ENCODE assay signal across 8 mouse cellular contexts in the genomic region with DNA sequence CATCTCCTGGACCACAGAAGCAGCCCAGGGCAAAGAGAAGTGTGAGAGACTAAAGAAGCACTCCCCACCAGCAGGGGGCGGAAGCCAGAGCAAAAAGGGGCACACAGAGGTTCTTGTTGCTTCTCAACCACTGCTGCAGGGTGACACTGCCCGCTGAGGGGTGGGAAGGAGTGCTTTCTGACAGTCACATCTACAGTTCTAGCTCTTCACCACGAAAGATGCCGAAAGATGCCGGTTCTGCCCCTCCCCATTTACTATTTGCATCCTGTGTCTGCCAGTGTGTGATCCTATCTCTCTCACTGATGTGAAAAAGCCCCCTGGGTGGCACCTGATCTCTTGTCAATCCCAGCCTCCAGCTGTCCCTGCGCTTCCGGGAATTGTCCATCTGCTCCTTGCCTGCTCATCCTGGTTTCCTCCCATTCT.
DNase-seq lines count a peak whose midpoint lies in the region; ATAC-seq lines count a peak whose summit lies in the region.

No protein-coding gene starts in this region.

- H3K36me3 ChIP-seq in hindbrain, embryonic 10.5 days = no peaks in the 10 kb centered on the region
- H3K36me3 ChIP-seq in hindbrain, embryonic 12.5 days = no peaks in the 10 kb centered on the region
- H3K36me3 ChIP-seq in embryonic facial prominence, embryonic 12.5 days = no peaks in the 10 kb centered on the region

- no peaks in the 10 kb centered on the region for H3K27me3 ChIP-seq in hindbrain, embryonic 10.5 days (ENCODE audit: insufficient read depth, poor library complexity, severe bottlenecking)
- no peaks in the 10 kb centered on the region for H3K27me3 ChIP-seq in hindbrain, embryonic 12.5 days
- 0 out of 2 replicates have a peak, but pooled peaks cover 3% of the 10 kb centered on the region for H3K27me3 ChIP-seq in embryonic facial prominence, embryonic 12.5 days

- no peak overlapping the region for H3K4me2 ChIP-seq in hindbrain, embryonic 12.5 days (replicated peaks)
- H3K4me2 ChIP-seq in embryonic facial prominence, embryonic 12.5 days (replicated peaks) = no peak overlapping the region

- no peak overlapping the region for H3K4me3 ChIP-seq in hindbrain, embryonic 10.5 days
- H3K4me3 ChIP-seq in hindbrain, embryonic 12.5 days = no peak overlapping the region
- no peak overlapping the region for H3K4me3 ChIP-seq in embryonic facial prominence, embryonic 12.5 days

- H3K9ac ChIP-seq in hindbrain, embryonic 12.5 days = no peak overlapping the region
- no peak overlapping the region for H3K9ac ChIP-seq in embryonic facial prominence, embryonic 12.5 days

- peaks cover 14% of the 10 kb centered on the region for H3K4me1 ChIP-seq in hindbrain, embryonic 10.5 days (replicated peaks)
- peaks cover 8% of the 10 kb centered on the region; the same call in 1 of the 2 replicates for H3K4me1 ChIP-seq in hindbrain, embryonic 12.5 days
- 0 out of 2 replicates have a peak, but pooled peaks cover 6% of the 10 kb centered on the region for H3K4me1 ChIP-seq in embryonic facial prominence, embryonic 12.5 days

- no peaks in the 10 kb centered on the region for H3K9me3 ChIP-seq in hindbrain, embryonic 10.5 days
- H3K9me3 ChIP-seq in hindbrain, embryonic 12.5 days (replicated peaks) = no peaks in the 10 kb centered on the region
- no peaks in the 10 kb centered on the region for H3K9me3 ChIP-seq in embryonic facial prominence, embryonic 12.5 days

- peak; percentile 46 for DNase-seq in hindbrain, embryonic 10.5 days (ENCODE audit: low spot score)
- peak; percentile 20 for DNase-seq in urinary bladder, postnatal 14 days (ENCODE audit: low spot score)
- no peak for DNase-seq in urinary bladder, postnatal 10 days (ENCODE audit: low spot score)
- peak; percentile 70 for DNase-seq in lung, postnatal 14 days
- DNase-seq in frontal cortex, postnatal 25 days (ENCODE audit: low spot score in 2 of 2) = no peak
- DNase-seq in left cerebral cortex, adult 11 months (ENCODE audit: low spot score) = no peak

- 52% methylated on average over 7 of the region's 7 CpGs for WGBS in hindbrain, embryonic 10.5 days
- 50% methylated on average over 7 of the region's 7 CpGs for WGBS in hindbrain, embryonic 12.5 days
- 60% methylated on average over 7 of the region's 7 CpGs for WGBS in embryonic facial prominence, embryonic 12.5 days

- ATAC-seq in hindbrain, embryonic 12.5 days (ENCODE audit: low FRiP score) = no peak
- no peak for ATAC-seq in embryonic facial prominence, embryonic 12.5 days (ENCODE audit: insufficient number of reproducible peaks, insufficient read depth, low FRiP score, low TSS enrichment)

- H3K27ac ChIP-seq in hindbrain, embryonic 10.5 days = no peak overlapping the region
- no peak overlapping the region for H3K27ac ChIP-seq in hindbrain, embryonic 12.5 days
- peak overlapping the region; percentile 78; the same call in 1 of the 2 replicates for H3K27ac ChIP-seq in embryonic facial prominence, embryonic 12.5 days

Comparison
In these comparisons a context has a peak if more than half of its experiments do, and no peak if none do; other contexts are left out.
1. DNase-seq: peak in hindbrain, embryonic 10.5 days (single experiment), urinary bladder, postnatal 14 days (single experiment) and lung, postnatal 14 days (single experiment); none in urinary bladder, postnatal 10 days (single experiment), frontal cortex, postnatal 25 days (0 of 2) and left cerebral cortex, adult 11 months (single experiment).